Mouse (Mus musculus): ENCODE measurements around the gene Stra8.

Stra8 gene

GRCm38 (mm10) chr6:34919956-34920355, at the start of gene Stra8:
Gene Stra8 (plus strand): TSS chr6:34920163.
- DNase-seq (ENCODE audit: low read depth, low spot score): no peak

GRCm38 (mm10) chr6:34870724-34871123, 49.2 kb upstream of the Stra8 start:
- no peak for DNase-seq (ENCODE audit: low read depth, low spot score)

DNA sequence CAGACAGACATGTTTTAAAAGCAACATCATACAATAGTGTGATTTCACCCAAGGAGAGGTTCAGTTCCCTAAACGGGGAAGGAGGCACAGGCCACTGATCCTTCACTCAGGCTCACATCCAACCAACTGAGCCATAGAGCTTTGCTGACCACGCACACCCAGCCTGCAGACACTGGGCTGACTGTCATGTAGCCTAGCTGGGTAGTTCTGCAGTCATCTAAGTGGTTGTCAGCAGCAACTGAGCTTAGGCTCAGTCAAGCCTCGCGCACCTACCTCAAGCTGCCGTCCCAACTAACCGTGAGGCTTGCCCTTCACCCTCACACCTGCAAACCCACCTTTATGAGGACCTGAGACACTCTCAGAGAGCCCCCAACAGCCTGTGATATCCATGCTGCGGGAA, 48.0 kb upstream of the Stra8 start:
- no peak for DNase-seq (ENCODE audit: low read depth, low spot score)

DNA sequence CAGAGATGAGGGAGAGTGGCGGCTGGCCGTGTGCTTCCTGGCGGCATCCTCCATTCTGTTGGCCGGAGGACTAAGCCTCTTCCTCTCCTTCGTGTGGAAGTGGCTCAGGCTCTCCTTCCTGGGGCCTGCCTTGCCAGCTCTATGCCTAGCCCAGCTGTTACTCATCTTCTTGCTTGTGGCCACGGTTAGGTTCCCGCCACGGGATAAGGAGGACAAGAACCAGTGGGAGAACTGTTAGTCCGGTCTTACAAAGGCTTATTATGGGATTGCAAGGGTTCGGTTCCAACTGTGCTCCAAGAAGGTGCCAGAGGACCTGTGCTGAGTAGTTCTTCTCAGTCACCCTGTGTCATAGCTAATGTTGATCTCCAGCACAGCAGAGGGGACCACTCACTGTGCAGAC, 47.1 kb upstream of the Stra8 start:
- no peak for DNase-seq (ENCODE audit: low read depth, low spot score)

- no peak for DNase-seq (ENCODE audit: low read depth, low spot score)
These were observed 45.7 kb upstream of the Stra8 start for GRCm38 (mm10) chr6:34874101-34874921.

DNA sequence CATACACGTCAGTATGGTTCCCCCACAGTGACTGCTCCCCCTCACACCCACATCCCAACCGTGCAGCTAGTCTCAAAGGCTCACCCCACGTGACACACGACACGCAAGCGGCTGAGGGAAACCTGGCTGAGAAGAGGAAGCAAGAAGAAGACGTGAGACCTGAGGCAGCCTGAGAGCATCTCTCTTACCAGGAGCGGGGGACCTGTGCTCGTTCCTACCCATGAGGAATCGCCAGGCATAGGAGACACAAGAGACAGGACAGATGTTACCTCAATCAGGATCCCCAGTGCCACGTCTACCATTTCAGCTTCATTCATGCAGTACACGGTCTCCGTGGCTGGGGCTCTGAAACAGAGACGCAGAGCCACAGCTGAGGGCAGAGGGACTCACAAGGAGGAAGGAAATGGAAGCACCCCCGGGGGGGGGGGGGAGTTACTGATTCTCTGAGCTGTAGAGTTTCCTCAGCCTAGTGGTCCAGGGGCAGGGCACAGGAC, 44.6 kb upstream of the Stra8 start:
- peak; percentile 64 for DNase-seq (ENCODE audit: low read depth, low spot score)

GRCm38 (mm10) chr6:34875966-34876834, 43.8 kb upstream of the Stra8 start:
- DNase-seq (ENCODE audit: low read depth, low spot score): peak; percentile 49

DNA sequence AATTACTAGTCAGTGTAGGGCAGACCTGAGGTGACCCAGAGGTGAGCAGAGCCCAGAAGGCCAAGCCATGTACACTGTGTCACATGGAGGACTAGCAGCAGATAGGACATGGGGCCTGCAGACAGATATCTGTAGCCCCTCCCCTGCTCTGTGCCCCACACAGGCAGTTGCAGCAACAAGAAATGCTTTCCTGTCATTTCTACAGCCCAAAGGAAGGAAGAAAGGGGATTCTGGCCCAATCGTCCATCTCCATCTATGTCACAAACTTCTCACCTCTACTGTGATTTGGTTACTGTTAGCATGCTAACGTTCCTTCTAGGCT, 43.2 kb upstream of the Stra8 start:
- DNase-seq (ENCODE audit: low read depth, low spot score): no peak

GRCm38 (mm10) chr6:34877509-34878321, 42.2 kb upstream of the Stra8 start, which contains the start of gene Cyren:
Gene Cyren (minus strand): TSS chr6:34878060.
- DNase-seq (ENCODE audit: low read depth, low spot score): peak; percentile 96

DNA sequence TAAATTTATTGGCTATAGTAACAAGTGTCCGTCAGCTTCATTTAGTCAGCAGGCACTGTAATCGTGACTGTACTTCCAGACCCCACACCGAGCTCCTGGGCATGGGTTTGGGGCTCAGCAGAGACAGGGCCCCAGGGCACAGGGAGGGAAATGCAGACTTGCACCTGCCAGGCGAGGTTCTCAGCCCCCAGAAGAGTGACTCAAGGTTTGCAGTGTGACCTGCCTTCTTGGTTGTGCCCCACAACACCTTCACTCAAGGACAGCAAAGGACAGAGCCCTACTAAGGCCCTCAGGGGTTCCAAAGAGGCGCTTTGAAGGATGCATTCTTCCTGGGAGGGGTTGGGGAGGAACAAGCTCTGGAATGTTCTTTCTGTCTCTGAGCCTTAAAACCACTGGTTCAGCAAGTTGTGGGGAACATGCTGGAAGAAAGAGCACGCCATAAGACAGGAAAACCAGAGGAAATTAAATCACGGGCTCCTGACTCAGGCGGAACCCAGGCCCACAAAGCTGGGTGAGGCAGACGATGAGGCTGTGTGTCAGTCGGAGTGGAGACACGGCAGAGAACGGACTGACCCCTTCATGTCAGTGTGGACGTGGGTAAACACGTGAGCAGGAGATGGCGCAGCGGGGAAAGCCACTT, 40.7 kb upstream of the Stra8 start:
- DNase-seq (ENCODE audit: low read depth, low spot score): no peak

GRCm38 (mm10) chr6:34879911-34880475, 40.0 kb upstream of the Stra8 start:
- peak; percentile 74 for DNase-seq (ENCODE audit: low read depth, low spot score)

GRCm38 (mm10) chr6:34884724-34885123, 35.2 kb upstream of the Stra8 start:
- DNase-seq (ENCODE audit: low read depth, low spot score): no peak

GRCm38 (mm10) chr6:34887131-34887850, 32.7 kb upstream of the Stra8 start:
- no peak for DNase-seq (ENCODE audit: low read depth, low spot score)

DNA sequence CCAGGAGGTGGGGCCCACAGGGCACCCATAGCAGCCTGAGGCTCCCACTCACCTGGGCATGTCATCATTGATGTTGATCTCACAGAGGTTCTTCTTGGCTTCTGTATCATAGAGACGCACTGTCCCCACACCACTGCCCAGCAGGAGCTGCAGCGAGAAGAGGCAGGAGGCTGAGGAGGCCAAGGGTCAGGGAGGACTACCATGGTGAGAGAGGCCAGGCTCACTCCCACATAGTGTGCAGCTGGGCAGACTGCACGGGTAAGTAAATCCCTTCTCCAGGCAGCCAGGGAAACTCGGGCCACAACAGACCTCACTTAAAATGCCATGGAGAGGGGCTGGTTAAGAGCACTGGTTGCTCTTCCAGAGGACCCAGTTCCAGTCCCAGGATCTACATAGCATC, 30.8 kb upstream of the Stra8 start:
- no peak for DNase-seq (ENCODE audit: low read depth, low spot score)

DNA sequence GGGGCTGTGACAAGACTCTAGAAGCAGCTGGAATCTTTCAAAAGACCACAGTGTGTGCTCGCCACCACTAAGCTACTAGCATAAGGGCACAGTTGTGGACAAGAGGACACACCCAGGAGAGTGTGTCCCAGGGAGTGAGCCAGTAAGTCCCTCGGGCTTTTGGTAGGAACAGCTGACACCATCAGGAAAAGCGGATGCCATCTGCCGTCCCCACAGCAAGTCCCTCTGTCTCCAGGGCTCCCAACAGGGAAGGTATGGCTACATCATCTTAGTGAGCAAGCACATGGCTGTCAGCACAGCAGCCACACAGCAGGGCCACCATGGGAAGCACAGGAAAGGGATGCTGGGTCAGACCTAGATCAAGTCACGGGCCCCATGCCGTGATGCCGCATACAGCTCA, 24.4 kb upstream of the Stra8 start:
- DNase-seq (ENCODE audit: low read depth, low spot score): no peak

- no peak for DNase-seq (ENCODE audit: low read depth, low spot score)
These were observed 23.7 kb upstream of the Stra8 start for GRCm38 (mm10) chr6:34896168-34896780.

- DNase-seq (ENCODE audit: low read depth, low spot score): no peak
These were observed 20.8 kb upstream of the Stra8 start for GRCm38 (mm10) chr6:34899127-34899526.

DNA sequence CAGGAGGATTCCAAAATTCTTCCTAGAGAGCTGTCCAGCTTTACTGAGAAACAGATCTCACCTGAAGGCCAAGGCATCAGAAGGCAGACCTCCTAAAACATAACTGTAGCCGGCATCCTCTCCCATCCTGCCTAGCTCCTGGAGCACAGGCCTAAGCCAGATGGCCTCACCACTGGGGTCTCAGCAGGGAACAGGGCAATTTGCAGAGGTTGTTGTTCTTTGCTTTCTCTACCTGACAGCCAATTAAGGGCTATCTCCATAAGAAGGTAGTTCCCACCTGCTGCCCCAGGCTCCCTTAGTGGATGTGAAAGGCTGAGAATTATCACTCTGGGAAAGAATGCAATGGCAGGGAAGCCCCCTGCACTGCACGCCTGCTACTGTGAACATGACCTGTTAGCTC, 19.0 kb upstream of the Stra8 start:
- no peak for DNase-seq (ENCODE audit: low read depth, low spot score)

DNA sequence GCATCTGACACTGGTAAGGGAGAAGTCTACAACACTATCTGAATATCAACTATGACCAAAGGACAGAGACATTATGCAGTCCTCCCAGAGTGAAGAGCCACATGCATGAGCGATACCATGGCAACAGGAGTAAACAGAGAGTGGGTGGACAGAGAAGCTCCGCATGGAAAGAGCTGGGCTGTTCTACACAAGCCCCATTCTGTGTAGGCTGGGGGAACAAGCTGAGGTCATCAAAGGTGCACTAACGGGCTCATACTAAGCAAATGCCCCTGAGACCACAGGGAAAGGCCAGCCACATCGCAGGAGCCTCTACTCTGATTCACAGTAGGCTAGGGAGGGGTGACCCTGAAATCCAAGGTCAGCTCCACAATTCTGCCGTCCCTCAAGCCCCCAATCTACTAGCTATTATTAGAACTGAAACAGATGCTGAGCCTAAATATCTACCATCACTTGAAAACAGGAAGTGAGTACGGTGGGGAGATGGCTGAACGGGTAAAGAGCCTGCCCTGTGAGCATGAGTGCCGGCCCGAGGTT, 18.0 kb upstream of the Stra8 start:
- peak; percentile 58 for DNase-seq (ENCODE audit: low read depth, low spot score)

DNA sequence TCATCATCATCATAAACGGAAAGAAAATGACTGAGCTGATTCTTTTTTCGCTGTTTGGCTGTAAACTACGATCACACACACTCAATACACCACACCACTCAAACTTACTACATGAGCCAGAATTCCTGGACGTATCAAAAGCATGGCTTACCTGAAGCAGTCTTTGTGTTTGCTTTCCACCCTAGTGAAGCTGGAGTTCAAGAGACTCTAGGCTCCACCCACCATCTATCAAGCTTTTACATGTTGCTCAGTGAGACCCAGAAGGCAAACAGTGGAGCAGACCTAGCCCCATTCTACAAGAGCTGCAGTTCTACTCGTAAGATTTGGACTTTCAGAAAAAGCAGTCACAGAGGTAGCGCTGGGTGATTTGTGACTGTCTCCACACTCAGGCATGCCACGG, 17.4 kb upstream of the Stra8 start:
- peak; percentile 19 for DNase-seq (ENCODE audit: low read depth, low spot score)

All from CD4-positive, CD25-positive, alpha-beta regulatory T cell, adult 2 months (primary cell).